Mouse (Mus musculus) midbrain, embryonic 12.5 days (tissue): Measurements from ENCODE around the gene Megf11. TPM values are rescaled to one million over a fixed set of nuclear protein-coding genes. Genes with fewer than 3 reads are reported as not detected.
"Not testable (repeated sequence)": the region's sequence is repeated elsewhere in the genome, so short reads cannot be mapped to it uniquely, and the experiment has no call there.

ENCODE experiments used
- ATAC-seq: fragments of 200-750 bp; cut with Nextera tagmentation; 2 replicates; pipeline ENCODE4 v1.8.0; 2017; ENCODE audit warnings: low read depth, moderate TSS enrichment, moderate library complexity; ENCODE audit not compliant: low FRiP score
- H3K27ac ChIP-seq: fragments of 300-500 bp; sonication (generic); replicated peaks from 2 replicates; pipeline ENCODE4 v1.5.1; 2016; ENCODE audit warnings: mild to moderate bottlenecking
- H3K27me3 ChIP-seq: fragments of 300-500 bp; sonication (generic); 2 replicates; pipeline ENCODE4 v1.6.1; 2016; ENCODE audit warnings: mild to moderate bottlenecking
- H3K36me3 ChIP-seq: fragments of 300-500 bp; sonication (generic); 2 replicates; pipeline ENCODE4 v1.6.1; 2016
- H3K4me1 ChIP-seq: fragments of 300-500 bp; sonication (generic); 2 replicates; pipeline ENCODE4 v1.6.1; 2016
- H3K4me2 ChIP-seq: fragments of 300-500 bp; sonication (generic); replicated peaks from 2 replicates; pipeline ENCODE4 v1.6.1; 2016; ENCODE audit warnings: mild to moderate bottlenecking, moderate library complexity
- H3K4me3 ChIP-seq: fragments of 300-500 bp; sonication (generic); 2 replicates; pipeline ENCODE4 v1.5.1; 2016; ENCODE audit warnings: mild to moderate bottlenecking
- H3K9ac ChIP-seq: fragments of 300-500 bp; sonication (generic); replicated peaks from 2 replicates; pipeline ENCODE4 v1.6.1; 2016; ENCODE audit warnings: mild to moderate bottlenecking, moderate library complexity
- H3K9me3 ChIP-seq: fragments of 300-500 bp; sonication (generic); 2 replicates; pipeline ENCODE4 v1.6.1; 2016; ENCODE audit warnings: mild to moderate bottlenecking
- WGBS: fragments of 180-500 bp; shearing (Covaris S2); methylation state at CpG from one replicate; pipeline ENCODE4 v1.1.7; 2016; 5-methylcytosine and 5-hydroxymethylcytosine counted together
- polyA plus RNA-seq: library from polyadenylated mRNA; unstranded; fragments of >200 nt; fragmentation: Nextera tagmentation; extraction: Ambion mirVana; gene quantifications from 2 replicates; pipeline ENCODE4 v1.2.1, GENCODE M21; 2016

Gene Megf11
- polyA plus RNA-seq, 1 experiment from 2014 or later = 6.5 TPM

DNA sequence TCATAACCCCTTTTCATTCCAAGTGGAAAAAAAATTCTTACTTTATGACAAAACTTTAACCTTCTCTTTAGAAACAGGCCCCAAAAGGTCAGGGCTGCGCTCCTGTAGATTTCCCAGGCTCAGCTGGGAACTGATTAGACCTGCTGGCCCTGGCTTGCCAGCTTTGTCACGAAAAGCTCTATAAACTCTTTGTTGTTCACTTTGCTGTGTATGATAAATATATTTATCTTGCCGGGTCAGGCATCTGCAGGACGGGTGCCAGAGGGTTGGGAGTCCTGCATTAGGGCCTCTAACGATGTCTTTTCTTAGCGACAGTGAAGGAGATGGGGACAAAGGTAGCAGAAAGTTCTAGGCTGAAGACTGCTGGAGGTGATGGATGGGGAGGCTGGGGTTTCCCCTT is 87.3 kb downstream of the Megf11 start:
- no peak overlapping the region for H3K9ac ChIP-seq
- H3K9me3 ChIP-seq = no peaks in the 10 kb centered on the region
- peaks cover 13% of the 10 kb centered on the region; the same call in 1 of the 2 replicates for H3K4me1 ChIP-seq
- WGBS = 80% methylated on average over 6 of the region's 6 CpGs
- no peak overlapping the region for H3K27ac ChIP-seq
- no peak for ATAC-seq
- H3K36me3 ChIP-seq = no peaks in the 10 kb centered on the region
- peaks cover 4% of the 10 kb centered on the region; the same call in 1 of the 2 replicates for H3K27me3 ChIP-seq
- H3K4me2 ChIP-seq = no peak overlapping the region
- H3K4me3 ChIP-seq = no peak overlapping the region

DNA sequence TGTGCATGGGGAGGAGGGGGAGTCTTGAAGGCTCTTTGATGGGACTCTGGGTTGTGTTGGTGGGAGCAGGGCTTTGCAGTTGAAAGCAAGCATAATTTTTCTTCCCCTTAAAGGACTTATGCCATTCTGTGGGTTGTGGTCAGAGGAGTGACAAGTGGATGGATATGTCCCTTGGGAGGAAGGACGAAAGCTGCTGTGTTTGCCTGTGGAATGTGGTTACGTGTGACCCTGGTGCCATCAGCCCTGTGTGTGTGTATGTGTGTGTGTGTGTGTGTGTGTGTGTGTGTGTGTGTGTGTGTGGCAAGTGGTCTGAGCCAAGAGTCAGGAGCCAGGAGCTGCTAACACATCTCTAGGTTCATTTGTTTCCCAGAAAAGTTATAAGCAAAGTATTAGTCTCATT is 87.7 kb downstream of the Megf11 start:
- no peak for ATAC-seq
- Histone ChIP-seq H3K9ac (no peak overlapping the region), H3K4me3 (no peak overlapping the region), H3K4me2 (no peak overlapping the region), H3K27me3 (peaks cover 4% of the 10 kb centered on the region; the same call in 1 of the 2 replicates), H3K9me3 (no peaks in the 10 kb centered on the region), H3K36me3 (no peaks in the 10 kb centered on the region), H3K4me1 (peaks cover 13% of the 10 kb centered on the region; the same call in 1 of the 2 replicates), H3K27ac (no peak overlapping the region)
- 65% methylated on average over 2 of the region's 2 CpGs for WGBS

GRCm38 (mm10) chr9:64473695-64474094 is 88.3 kb downstream of the Megf11 start:
- no peak overlapping the region for H3K4me2 ChIP-seq
- 51% methylated on average over 4 of the region's 4 CpGs for WGBS
- no peak for ATAC-seq
- no peaks in the 10 kb centered on the region for H3K9me3 ChIP-seq
- no peak overlapping the region for H3K9ac ChIP-seq
- H3K27ac ChIP-seq = no peak overlapping the region
- no peak overlapping the region for H3K4me3 ChIP-seq
- no peaks in the 10 kb centered on the region for H3K36me3 ChIP-seq
- peaks cover 4% of the 10 kb centered on the region; the same call in 1 of the 2 replicates for H3K27me3 ChIP-seq
- peaks cover 13% of the 10 kb centered on the region; the same call in 1 of the 2 replicates for H3K4me1 ChIP-seq

GRCm38 (mm10) chr9:64474142-64474541 is 88.7 kb downstream of the Megf11 start:
- 50% methylated on average over 4 of the region's 4 CpGs for WGBS
- peaks cover 13% of the 10 kb centered on the region; the same call in 1 of the 2 replicates for H3K4me1 ChIP-seq
- H3K27me3 ChIP-seq = peaks cover 4% of the 10 kb centered on the region; the same call in 1 of the 2 replicates

GRCm38 (mm10) chr9:64475942-64476341 is 90.5 kb downstream of the Megf11 start:
- no peaks in the 10 kb centered on the region for H3K9me3 ChIP-seq
- H3K4me3 ChIP-seq = no peak overlapping the region
- ATAC-seq = no peak
- H3K9ac ChIP-seq = no peak overlapping the region
- no peak overlapping the region for H3K4me2 ChIP-seq
- 23% methylated on average over 2 of the region's 2 CpGs for WGBS
- no peak overlapping the region for H3K27ac ChIP-seq
- H3K27me3 ChIP-seq = peaks cover 4% of the 10 kb centered on the region; the same call in 1 of the 2 replicates
- peaks cover 13% of the 10 kb centered on the region; the same call in 1 of the 2 replicates for H3K4me1 ChIP-seq
- H3K36me3 ChIP-seq = no peaks in the 10 kb centered on the region

More at GRCm38 (mm10) chr9:64474142-64474541, 88.7 kb downstream of the Megf11 start:
- no peak overlapping the region for H3K9ac ChIP-seq
- no peak overlapping the region for H3K27ac ChIP-seq
- no peaks in the 10 kb centered on the region for H3K9me3 ChIP-seq
- no peak overlapping the region for H3K4me3 ChIP-seq
- no peak overlapping the region for H3K4me2 ChIP-seq
- ATAC-seq = no peak
- H3K36me3 ChIP-seq = no peaks in the 10 kb centered on the region

- H3K9ac ChIP-seq, H3K36me3 ChIP-seq, H3K4me2 ChIP-seq, H3K9me3 ChIP-seq, ATAC-seq, H3K4me3 ChIP-seq, H3K27ac ChIP-seq, H3K27me3 ChIP-seq: not testable (repeated sequence)
- WGBS = 69% methylated on average over 7 of the region's 7 CpGs
- peaks cover 13% of the 10 kb centered on the region; the same call in 1 of the 2 replicates for H3K4me1 ChIP-seq
Observed at GRCm38 (mm10) chr9:64477397-64477796, 92.0 kb downstream of the Megf11 start.

- WGBS = 82% methylated on average over 5 of the region's 5 CpGs
Observed at GRCm38 (mm10) chr9:64482126-64482525, 96.7 kb downstream of the Megf11 start.

GRCm38 (mm10) chr9:64487377-64487776 is 102.0 kb downstream of the Megf11 start:
- WGBS = 61% methylated on average over 4 of the region's 4 CpGs
- no peak overlapping the region for H3K9ac ChIP-seq
- H3K36me3 ChIP-seq = no peaks in the 10 kb centered on the region
- no peaks in the 10 kb centered on the region for H3K9me3 ChIP-seq
- H3K27ac ChIP-seq = no peak overlapping the region
- H3K4me1 ChIP-seq = no peaks in the 10 kb centered on the region
- no peak overlapping the region for H3K4me3 ChIP-seq
- no peaks in the 10 kb centered on the region for H3K27me3 ChIP-seq
- no peak overlapping the region for H3K4me2 ChIP-seq
- ATAC-seq = no peak

More at GRCm38 (mm10) chr9:64482126-64482525, 96.7 kb downstream of the Megf11 start:
- H3K36me3 ChIP-seq = no peaks in the 10 kb centered on the region
- no peak for ATAC-seq
- H3K9ac ChIP-seq = no peak overlapping the region
- H3K4me3 ChIP-seq = no peak overlapping the region
- H3K27ac ChIP-seq = no peak overlapping the region
- H3K9me3 ChIP-seq = no peaks in the 10 kb centered on the region
- H3K4me1 ChIP-seq = no peaks in the 10 kb centered on the region
- H3K4me2 ChIP-seq = no peak overlapping the region
- no peaks in the 10 kb centered on the region; the same call in 1 of the 2 replicates for H3K27me3 ChIP-seq

DNA sequence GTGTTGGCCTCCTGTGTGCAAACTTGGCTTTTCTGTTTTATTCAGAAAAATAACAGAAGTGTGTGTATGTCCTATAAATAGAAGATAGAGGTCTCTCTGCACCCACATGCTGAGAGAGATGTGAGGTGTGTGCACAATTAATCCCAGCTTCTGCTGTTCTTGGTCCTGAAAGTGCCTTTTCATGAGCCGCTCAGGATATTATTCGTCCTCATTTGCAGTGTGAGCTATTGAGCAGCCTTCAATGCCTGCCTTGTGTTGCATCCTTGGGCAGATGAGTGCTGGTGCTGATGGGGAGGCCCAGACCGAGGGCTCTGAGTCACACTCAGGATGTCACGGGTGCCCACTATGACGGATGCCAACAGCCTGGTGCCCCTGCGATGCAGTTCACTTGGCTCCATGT is 109.2 kb downstream of the Megf11 start:
- no peak overlapping the region for H3K4me3 ChIP-seq

GRCm38 (mm10) chr9:64498929-64499328 is 113.5 kb downstream of the Megf11 start:
- Histone ChIP-seq H3K4me1 (peaks cover 14% of the 10 kb centered on the region), H3K27ac (no peak overlapping the region), H3K9ac (no peak overlapping the region), H3K4me3 (no peak overlapping the region), H3K4me2 (no peak overlapping the region), H3K27me3 (no peaks in the 10 kb centered on the region), H3K9me3 (no peaks in the 10 kb centered on the region), H3K36me3 (no peaks in the 10 kb centered on the region)
- no peak for ATAC-seq
- WGBS = 77% methylated on average over 5 of the region's 5 CpGs

More for the DNA sequence above, 109.2 kb downstream of the Megf11 start:
- WGBS = 92% methylated on average over 6 of the region's 6 CpGs
- Histone ChIP-seq H3K36me3 (no peaks in the 10 kb centered on the region), H3K9ac (no peak overlapping the region), H3K4me1 (peaks cover 11% of the 10 kb centered on the region), H3K9me3 (no peaks in the 10 kb centered on the region), H3K4me2 (no peak overlapping the region), H3K27me3 (no peaks in the 10 kb centered on the region), H3K27ac (no peak overlapping the region)
- no peak for ATAC-seq

GRCm38 (mm10) chr9:64501211-64501610 is 115.8 kb downstream of the Megf11 start:
- Histone ChIP-seq H3K27ac (no peak overlapping the region), H3K4me1 (peaks cover 24% of the 10 kb centered on the region), H3K4me2 (no peak overlapping the region), H3K36me3 (no peaks in the 10 kb centered on the region), H3K4me3 (no peak overlapping the region), H3K27me3 (no peaks in the 10 kb centered on the region), H3K9ac (no peak overlapping the region), H3K9me3 (no peaks in the 10 kb centered on the region)
- WGBS = 95% methylated on average over 8 of the region's 8 CpGs
- no peak for ATAC-seq

GRCm38 (mm10) chr9:64503996-64504395 is 118.6 kb downstream of the Megf11 start:
- 86% methylated on average over 1 of the region's 1 CpGs for WGBS
- ATAC-seq = no peak

GRCm38 (mm10) chr9:64504456-64504855 is 119.0 kb downstream of the Megf11 start:
- Histone ChIP-seq H3K27ac (0 out of 2 replicates have a peak overlapping the region, but pooled peaks have one; percentile 3), H3K4me2 (no peak overlapping the region), H3K36me3 (no peaks in the 10 kb centered on the region), H3K27me3 (0 out of 2 replicates have a peak, but pooled peaks cover 6% of the 10 kb centered on the region), H3K4me3 (no peak overlapping the region), H3K9ac (no peak overlapping the region), H3K4me1 (peaks cover 17% of the 10 kb centered on the region; the same call in 1 of the 2 replicates), H3K9me3 (no peaks in the 10 kb centered on the region)
- WGBS = 90% methylated on average over 3 of the region's 3 CpGs
- no peak for ATAC-seq

More at GRCm38 (mm10) chr9:64503996-64504395, 118.6 kb downstream of the Megf11 start:
- H3K4me2 ChIP-seq = no peak overlapping the region
- H3K9me3 ChIP-seq = no peaks in the 10 kb centered on the region
- peaks cover 21% of the 10 kb centered on the region; the same call in 1 of the 2 replicates for H3K4me1 ChIP-seq
- no peaks in the 10 kb centered on the region for H3K36me3 ChIP-seq
- 0 out of 2 replicates have a peak, but pooled peaks cover 6% of the 10 kb centered on the region for H3K27me3 ChIP-seq
- H3K9ac ChIP-seq = no peak overlapping the region
- no peak overlapping the region for H3K4me3 ChIP-seq
- H3K27ac ChIP-seq = no peak overlapping the region
